Mouse (Mus musculus) liver, embryonic 12.5 days (tissue): Measurements from ENCODE around the gene B4gat1. TPM values are rescaled to one million over a fixed set of nuclear protein-coding genes. Genes with fewer than 3 reads are reported as not detected.

ENCODE experiments used
- ATAC-seq: fragments of 200-750 bp; cut with Nextera tagmentation; 2 replicates; pipeline ENCODE4 v1.8.0; 2017; ENCODE audit warnings: moderate number of reproducible peaks, mild to moderate bottlenecking, moderate library complexity
- H3K27ac ChIP-seq: fragments of 300-500 bp; sonication (generic); 2 replicates; pipeline ENCODE4 v1.5.1; 2016; ENCODE audit warnings: mild to moderate bottlenecking
- H3K27me3 ChIP-seq: fragments of 300-500 bp; sonication (generic); replicated peaks from 2 replicates; pipeline ENCODE4 v1.6.1; 2016; ENCODE audit warnings: mild to moderate bottlenecking, moderate library complexity
- H3K36me3 ChIP-seq: fragments of 300-500 bp; sonication (generic); 2 replicates; pipeline ENCODE4 v1.6.1; 2016; ENCODE audit warnings: mild to moderate bottlenecking, moderate library complexity
- H3K4me1 ChIP-seq: fragments of 300-500 bp; sonication (generic); 2 replicates; pipeline ENCODE4 v1.6.1; 2016
- H3K4me2 ChIP-seq: fragments of 300-500 bp; sonication (generic); 2 replicates; pipeline ENCODE4 v1.6.1; 2016; ENCODE audit warnings: mild to moderate bottlenecking, moderate library complexity
- H3K4me3 ChIP-seq: fragments of 300-500 bp; sonication (generic); 2 replicates; pipeline ENCODE4 v1.5.1; 2016; ENCODE audit warnings: mild to moderate bottlenecking, moderate library complexity
- H3K9ac ChIP-seq: fragments of 300-500 bp; sonication (generic); 2 replicates; pipeline ENCODE4 v1.6.1; 2016; ENCODE audit warnings: mild to moderate bottlenecking, moderate library complexity
- H3K9me3 ChIP-seq: fragments of 300-500 bp; sonication (generic); replicated peaks from 2 replicates; pipeline ENCODE4 v1.6.1; 2016; ENCODE audit warnings: mild to moderate bottlenecking, moderate library complexity
- WGBS: fragments of 180-500 bp; shearing (Covaris S2); methylation state at CpG from one replicate; pipeline ENCODE4 v1.1.7; 2016; ENCODE audit not compliant: insufficient replicate concordance; 5-methylcytosine and 5-hydroxymethylcytosine counted together
- polyA plus RNA-seq: library from polyadenylated mRNA; unstranded; fragments of >200 nt; fragmentation: Nextera tagmentation; extraction: Ambion mirVana; gene quantifications from 2 replicates; pipeline ENCODE4 v1.2.1, GENCODE M21; 2016

B4gat1 gene
- polyA plus RNA-seq, 1 experiment from 2014 or later = 13.2 TPM

DNA sequence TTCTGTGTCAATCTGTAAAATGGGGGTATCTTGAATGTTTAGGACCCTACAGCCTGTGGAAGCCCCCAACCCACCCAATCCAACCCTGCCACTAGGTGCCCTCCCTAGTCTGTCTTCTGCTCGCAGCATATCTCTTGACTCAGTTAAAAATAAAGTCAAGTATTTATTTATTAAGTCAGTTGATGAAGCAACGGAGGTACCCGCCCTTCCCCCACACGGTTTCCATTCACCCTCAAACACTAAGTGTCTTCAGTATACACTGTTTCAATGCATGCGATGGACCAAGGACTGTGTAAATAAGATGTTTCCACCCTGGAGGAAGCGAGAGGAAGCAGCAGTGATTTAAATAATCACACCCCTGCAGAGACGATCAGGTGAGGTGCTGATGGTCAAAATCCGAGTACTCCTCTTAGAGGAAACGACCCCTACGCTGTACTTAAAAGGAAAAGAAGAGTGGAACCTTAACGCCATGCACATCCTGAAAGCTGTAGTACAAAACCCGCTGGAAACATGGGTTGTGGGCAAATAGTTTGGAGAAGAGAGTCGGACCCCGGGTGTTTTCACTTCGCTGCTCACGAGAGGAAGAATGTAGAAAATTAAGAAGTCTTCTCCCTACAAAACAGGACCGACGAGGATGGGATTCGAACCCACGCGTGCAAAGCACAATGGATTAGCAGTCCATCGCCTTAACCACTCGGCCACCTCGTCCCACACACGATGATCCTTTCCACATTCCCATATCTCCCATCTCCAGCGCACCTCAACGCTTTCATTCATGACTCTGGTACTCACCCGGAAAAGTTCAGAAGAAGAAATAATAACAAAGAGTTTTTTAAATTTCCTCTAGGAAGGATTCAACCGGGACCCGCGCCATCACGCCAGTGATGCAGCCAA lies 701 bp upstream of the B4gat1 start:
- 0 out of 2 replicates have a peak, but pooled peaks cover under 1% of the 10 kb centered on the region for H3K36me3 ChIP-seq
- peaks cover 14% of the 10 kb centered on the region for H3K27me3 ChIP-seq
- peaks cover 42% of the 10 kb centered on the region for H3K4me1 ChIP-seq
- peak overlapping the region; percentile 91 for H3K4me2 ChIP-seq
- peak overlapping the region; percentile 77 for H3K4me3 ChIP-seq
- no peak for ATAC-seq
- H3K9me3 ChIP-seq = no peaks in the 10 kb centered on the region
- H3K9ac ChIP-seq = peak overlapping the region; percentile 73
- 0 out of 2 replicates have a peak overlapping the region, but pooled peaks have one; percentile 59 for H3K27ac ChIP-seq
- WGBS = 5% methylated on average over 32 of the region's 32 CpGs

DNA sequence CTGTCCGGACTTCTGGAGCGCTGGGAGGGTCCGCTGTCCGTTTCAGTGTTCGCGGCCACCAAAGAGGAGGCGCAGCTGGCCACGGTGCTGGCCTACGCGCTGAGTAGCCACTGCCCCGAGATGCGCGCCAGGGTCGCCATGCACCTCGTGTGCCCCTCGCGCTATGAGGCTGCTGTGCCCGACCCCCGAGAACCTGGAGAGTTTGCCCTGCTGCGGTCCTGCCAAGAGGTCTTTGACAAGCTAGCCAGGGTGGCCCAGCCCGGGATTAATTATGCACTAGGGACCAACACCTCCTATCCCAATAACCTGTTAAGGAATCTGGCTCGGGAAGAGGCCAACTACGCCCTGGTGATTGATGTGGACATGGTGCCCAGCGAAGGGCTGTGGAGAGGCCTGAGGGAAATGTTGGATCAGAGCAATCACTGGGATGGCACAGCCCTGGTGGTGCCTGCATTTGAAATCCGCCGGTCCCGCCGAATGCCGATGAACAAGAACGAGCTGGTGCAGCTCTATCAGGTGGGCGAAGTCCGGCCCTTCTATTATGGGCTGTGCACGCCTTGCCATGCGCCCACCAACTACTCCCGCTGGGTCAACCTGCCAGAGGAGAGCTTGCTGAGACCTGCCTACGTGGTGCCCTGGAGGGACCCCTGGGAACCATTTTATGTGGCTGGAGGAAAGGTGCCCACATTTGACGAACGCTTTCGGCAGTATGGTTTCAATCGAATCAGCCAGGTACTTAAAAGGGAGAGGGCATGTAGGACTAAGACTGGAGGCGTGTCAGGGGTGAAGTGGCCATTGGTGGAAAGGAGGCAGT lies 882 bp downstream of the B4gat1 start:
- Histone ChIP-seq H3K9ac (peak overlapping the region; percentile 73), H3K4me3 (peak overlapping the region; percentile 77), H3K4me2 (peak overlapping the region; percentile 91), H3K27ac (peak overlapping the region; percentile 59; the same call in 1 of the 2 replicates), H3K36me3 (peaks cover 12% of the 10 kb centered on the region; the same call in 1 of the 2 replicates), H3K27me3 (peaks cover 14% of the 10 kb centered on the region), H3K9me3 (no peaks in the 10 kb centered on the region), H3K4me1 (peaks cover 42% of the 10 kb centered on the region)
- no peak for ATAC-seq
- 22% methylated on average over 41 of the region's 41 CpGs for WGBS

DNA sequence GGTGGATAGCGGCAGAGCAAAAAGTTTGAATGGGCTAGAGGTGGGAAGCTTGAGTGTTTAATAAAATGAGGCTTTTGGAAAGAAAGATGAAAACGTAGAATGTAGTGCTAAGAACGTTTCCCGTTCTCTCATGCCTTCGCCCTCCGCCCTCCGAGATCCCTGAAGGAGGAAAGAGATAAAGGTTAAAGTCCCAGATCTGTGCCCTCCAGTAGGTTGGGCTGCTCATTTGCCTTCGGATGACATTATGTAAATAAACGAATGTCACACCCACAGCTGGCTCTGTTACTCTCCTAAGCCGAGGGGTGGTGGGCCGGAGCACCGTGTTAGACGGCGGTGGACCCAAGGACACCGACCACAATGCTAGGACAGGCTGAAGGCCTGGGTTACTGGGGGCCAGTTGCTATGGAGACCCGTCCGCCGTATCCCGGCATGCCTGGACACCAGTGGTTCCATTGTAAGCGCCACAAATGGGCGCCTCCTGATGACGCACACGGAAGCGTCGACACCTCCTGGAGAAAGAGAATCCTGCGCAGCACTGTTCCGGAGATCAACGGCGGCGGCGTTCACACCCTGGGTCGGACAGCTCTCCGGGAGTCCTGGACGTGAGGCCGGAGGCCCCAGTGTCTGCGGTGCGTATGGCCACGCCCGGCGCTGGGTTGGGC lies 2.4 kb downstream of the B4gat1 start, which contains the start of gene Brms1:
Gene Brms1 (plus strand): TSS at position 493 of the 662 bp plus-strand sequence.
- peaks cover 42% of the 10 kb centered on the region for H3K4me1 ChIP-seq

DNA sequence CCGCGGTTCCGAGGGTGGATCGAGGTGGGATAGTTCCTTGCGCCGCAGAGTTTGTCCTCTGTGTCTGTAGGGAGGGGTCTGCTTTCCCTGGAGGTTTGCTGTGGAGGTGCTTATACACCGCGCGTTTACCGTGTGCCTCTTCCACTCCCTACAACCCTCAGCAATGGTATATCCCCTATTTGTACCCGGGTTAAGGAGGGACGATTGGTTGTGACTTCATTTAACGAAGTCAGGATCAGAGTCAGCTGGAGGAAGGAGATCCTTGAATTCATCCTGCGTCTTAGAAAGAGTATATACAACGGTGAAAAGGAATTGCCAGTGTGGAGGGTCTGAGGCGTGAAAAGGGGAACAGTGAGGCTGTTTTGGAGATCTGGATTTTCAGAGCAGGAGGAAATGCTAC lies 3.0 kb downstream of the B4gat1 start:
- Histone ChIP-seq H3K4me3 (peak overlapping the region; percentile 77), H3K9me3 (no peaks in the 10 kb centered on the region), H3K27me3 (peaks cover 11% of the 10 kb centered on the region), H3K4me2 (peak overlapping the region; percentile 91), H3K27ac (peak overlapping the region; percentile 89), H3K4me1 (peaks cover 42% of the 10 kb centered on the region), H3K9ac (peak overlapping the region; percentile 79), H3K36me3 (peaks cover 24% of the 10 kb centered on the region)
- ATAC-seq = no peak; the same call in 1 of the 2 replicates
- WGBS = under 1% methylated on average over 16 of the region's 16 CpGs

More for the DNA sequence above, 2.4 kb downstream of the B4gat1 start, which contains the start of gene Brms1:
- peak; percentile 82 for ATAC-seq
- H3K27ac ChIP-seq = peak within 1 kb of the TSS; percentile 89
- WGBS = 2% methylated on average over 40 of the region's 40 CpGs
- no peaks in the 10 kb centered on the region for H3K9me3 ChIP-seq
- H3K4me3 ChIP-seq = peak within 1 kb of the TSS; percentile 77
- H3K36me3 ChIP-seq = peaks cover 18% of the 10 kb centered on the region
- peaks cover 11% of the 10 kb centered on the region for H3K27me3 ChIP-seq
- H3K9ac ChIP-seq = peak within 1 kb of the TSS; percentile 79
- peak within 1 kb of the TSS; percentile 91 for H3K4me2 ChIP-seq

DNA sequence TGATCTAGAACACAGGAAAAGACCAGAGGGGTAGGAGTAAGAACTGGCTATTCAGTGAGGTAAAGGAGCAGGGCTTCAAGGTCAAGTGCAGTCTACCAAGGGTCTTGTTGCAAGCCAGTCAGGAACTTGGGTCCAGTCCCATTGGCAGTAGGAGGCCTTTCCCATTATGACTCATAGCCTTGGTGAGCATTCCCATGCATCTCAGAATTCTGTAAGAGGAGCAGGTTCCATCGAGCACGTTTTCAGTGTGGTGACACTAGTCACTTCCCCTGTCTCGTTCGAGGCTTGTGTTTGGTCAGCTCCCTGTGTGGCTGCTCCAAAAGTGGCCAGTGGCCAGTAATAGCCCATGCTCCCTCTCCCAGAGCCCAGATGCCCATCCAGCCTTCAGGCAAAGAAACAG lies 6.9 kb downstream of the B4gat1 start:
- Histone ChIP-seq H3K27me3 (peaks cover 7% of the 10 kb centered on the region), H3K36me3 (peaks cover 57% of the 10 kb centered on the region), H3K9ac (no peak overlapping the region), H3K4me2 (no peak overlapping the region), H3K4me3 (no peak overlapping the region), H3K4me1 (peaks cover 26% of the 10 kb centered on the region), H3K9me3 (no peaks in the 10 kb centered on the region), H3K27ac (no peak overlapping the region)
- 71% methylated on average over 4 of the region's 4 CpGs for WGBS
- ATAC-seq = no peak

DNA sequence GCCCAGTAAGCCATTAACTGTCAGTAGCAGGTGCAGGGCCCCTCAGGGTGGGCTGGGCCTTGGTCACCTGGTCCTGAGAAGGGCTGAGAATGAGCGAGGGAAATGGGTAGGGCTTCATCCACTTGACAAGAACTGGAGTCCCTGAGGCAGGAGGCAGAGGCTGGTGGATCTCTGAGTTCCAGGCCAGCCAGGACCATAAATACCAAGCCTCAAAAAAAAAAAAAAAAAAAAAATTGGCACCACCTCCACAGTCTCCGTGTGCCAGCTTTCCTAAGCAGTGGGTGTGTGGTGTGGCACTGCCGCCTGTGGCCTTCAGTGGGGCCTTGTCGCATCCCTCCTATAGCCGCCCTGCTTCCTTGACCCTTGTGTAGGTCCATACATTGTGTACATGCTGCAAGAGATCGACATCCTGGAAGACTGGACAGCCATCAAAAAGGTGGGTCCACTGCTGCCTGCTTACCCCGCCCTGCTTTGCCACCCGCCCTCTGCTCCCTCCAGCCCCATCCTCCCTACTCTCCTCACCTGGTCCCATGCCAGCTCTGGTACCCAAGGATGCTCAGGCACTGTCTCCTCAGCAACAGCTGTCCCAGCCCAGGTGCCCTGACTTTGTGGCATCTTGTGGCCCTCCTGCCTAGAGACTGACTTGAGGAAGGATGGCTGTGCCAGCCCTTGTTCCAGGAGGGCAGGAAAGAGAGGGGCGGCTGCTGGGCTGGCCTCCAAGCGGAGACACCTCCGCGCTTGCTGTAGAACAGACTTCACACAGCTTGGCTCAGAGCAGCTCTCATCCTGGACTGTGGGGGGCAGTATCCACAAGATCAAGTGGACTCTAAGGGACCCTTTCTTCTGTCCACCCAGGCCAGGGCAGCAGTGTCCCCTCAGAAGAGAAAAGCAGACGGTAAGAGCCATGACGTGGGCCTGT lies 9.8 kb downstream of the B4gat1 start:
- Histone ChIP-seq H3K36me3 (peaks cover 52% of the 10 kb centered on the region), H3K4me3 (no peak overlapping the region), H3K9ac (no peak overlapping the region), H3K27me3 (peaks cover 36% of the 10 kb centered on the region), H3K4me1 (peaks cover 19% of the 10 kb centered on the region), H3K9me3 (no peaks in the 10 kb centered on the region), H3K27ac (no peak overlapping the region), H3K4me2 (no peak overlapping the region)
- WGBS = 80% methylated on average over 14 of the region's 14 CpGs
- no peak for ATAC-seq

DNA sequence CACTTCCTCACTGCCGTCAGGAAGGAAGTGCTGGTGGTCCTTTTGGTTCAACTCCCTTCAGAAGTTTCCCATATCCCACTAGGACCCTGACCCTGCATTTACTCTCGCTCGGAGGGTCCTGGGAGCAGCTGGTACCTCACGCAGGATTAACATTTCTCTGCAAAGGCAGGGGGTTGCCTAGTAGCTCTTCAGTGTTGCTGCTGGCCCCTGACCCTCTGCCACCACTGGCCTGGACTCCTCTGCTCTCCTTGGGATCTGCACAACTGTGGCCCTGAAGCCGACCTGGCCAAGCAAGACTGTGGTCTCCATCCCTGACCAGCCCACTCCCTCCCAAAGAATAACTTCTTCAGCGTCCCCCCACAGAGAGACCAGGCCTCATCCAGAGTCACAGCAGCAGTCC lies 10.7 kb downstream of the B4gat1 start:
- H3K4me3 ChIP-seq = no peak overlapping the region
- no peak for ATAC-seq
- H3K4me2 ChIP-seq = no peak overlapping the region
- peaks cover 19% of the 10 kb centered on the region for H3K4me1 ChIP-seq
- no peaks in the 10 kb centered on the region for H3K9me3 ChIP-seq
- H3K27ac ChIP-seq = no peak overlapping the region
- WGBS = 76% methylated on average over 6 of the region's 6 CpGs
- H3K27me3 ChIP-seq = peaks cover 40% of the 10 kb centered on the region
- H3K9ac ChIP-seq = no peak overlapping the region
- peaks cover 45% of the 10 kb centered on the region for H3K36me3 ChIP-seq

DNA sequence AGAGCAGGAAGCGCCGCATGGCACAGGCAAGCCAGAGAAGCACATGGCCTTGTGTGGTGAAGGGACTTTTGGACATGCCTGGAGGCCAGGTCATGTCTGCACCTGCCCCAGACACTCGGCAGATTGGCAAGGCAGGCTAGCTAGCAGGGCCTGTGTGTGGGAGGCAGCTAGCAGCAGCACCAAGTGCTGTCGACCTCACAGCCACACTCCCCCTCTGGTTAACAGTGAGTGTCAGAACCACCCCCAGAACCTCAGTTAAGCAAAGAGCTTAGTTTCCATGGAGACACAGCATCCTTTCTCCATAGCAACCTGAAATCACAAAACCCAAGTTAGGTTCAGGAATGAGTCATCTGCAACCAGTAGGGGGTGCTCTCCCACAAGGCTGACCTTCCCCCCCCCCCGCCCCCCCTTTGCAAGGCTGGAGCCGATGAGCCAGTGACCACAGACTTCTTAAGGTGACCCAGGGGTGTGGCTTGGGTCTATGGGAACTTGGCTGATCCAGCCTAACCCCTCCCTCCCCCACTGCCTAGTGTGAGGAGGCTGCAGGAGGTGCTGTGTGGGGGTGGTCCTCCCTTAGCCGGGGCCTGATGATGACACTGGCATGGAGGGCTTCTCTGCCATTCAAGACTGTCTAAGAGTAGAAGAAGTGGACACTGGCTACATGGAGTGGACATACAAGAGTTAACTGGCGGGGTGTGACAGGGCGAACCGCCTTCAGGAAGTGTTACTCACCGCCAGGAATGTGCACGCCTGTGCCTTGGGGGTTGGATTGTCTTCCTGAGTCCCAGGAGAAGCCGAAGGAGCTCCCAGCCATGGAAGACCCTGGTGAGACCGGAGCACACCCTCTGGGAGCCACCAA lies 11.7 kb downstream of the B4gat1 start, which contains the start of gene Rin1:
Gene Rin1 (plus strand): TSS at position 435 of the 859 bp plus-strand sequence.
- H3K4me2 ChIP-seq = peak within 1 kb of the TSS; percentile 40
- H3K27me3 ChIP-seq = peaks cover 48% of the 10 kb centered on the region
- no peaks in the 10 kb centered on the region for H3K9me3 ChIP-seq
- H3K27ac ChIP-seq = no peak within 1 kb of the TSS
- peak within 1 kb of the TSS; percentile 12; the same call in 1 of the 2 replicates for H3K4me3 ChIP-seq
- ATAC-seq = no peak
- H3K4me1 ChIP-seq = peaks cover 19% of the 10 kb centered on the region
- WGBS = 27% methylated on average over 14 of the region's 14 CpGs
- no peak within 1 kb of the TSS for H3K9ac ChIP-seq
- H3K36me3 ChIP-seq = peaks cover 45% of the 10 kb centered on the region

DNA sequence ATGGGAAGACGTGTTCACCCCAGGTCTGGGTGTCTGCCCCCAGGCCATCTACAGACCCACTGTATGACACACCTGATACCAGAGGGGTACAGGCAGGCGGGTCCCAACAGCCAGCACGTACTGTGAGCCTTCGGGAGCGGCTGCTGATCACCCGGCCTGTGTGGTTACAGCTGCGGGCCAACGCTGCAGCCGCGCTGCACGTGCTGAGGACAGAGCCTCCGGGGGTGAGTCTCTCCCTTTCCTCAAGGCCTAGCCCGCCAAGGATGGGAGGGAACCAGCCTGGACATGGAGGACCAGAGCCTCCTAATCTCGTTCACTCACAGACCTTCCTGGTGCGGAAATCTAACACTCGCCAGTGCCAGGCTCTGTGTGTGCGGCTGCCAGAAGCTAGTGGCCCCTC lies 12.4 kb downstream of the B4gat1 start:
- H3K27me3 ChIP-seq = peaks cover 56% of the 10 kb centered on the region
- no peaks in the 10 kb centered on the region for H3K9me3 ChIP-seq
- ATAC-seq = 0 out of 2 replicates have a peak, but pooled peaks have one; percentile 10
- H3K4me2 ChIP-seq = peak overlapping the region; percentile 40
- no peak overlapping the region for H3K27ac ChIP-seq
- peaks cover 19% of the 10 kb centered on the region for H3K4me1 ChIP-seq
- H3K9ac ChIP-seq = no peak overlapping the region
- H3K4me3 ChIP-seq = peak overlapping the region; percentile 12; the same call in 1 of the 2 replicates
- H3K36me3 ChIP-seq = peaks cover 38% of the 10 kb centered on the region
- 14% methylated on average over 17 of the region's 17 CpGs for WGBS

DNA sequence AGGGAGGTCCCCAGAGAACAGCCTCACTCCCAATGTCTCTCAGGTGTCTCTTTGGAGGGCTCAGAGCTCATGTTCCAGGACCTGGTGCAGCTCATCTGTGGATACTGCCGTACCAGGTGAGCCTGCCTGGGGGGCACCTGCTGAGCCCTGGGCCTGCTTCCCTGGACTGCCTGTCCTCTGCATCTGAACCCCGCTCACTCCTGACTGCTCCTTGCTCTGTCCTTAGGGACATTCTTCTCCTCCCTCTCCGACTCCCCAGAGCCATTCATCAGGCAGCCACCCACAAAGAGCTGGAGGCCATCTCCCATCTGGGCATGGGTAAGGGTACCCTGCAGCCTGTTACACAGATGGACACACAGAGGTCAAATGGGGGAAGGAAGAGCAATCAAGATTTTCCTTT lies 12.9 kb downstream of the B4gat1 start:
- no peak for ATAC-seq
- no peaks in the 10 kb centered on the region for H3K9me3 ChIP-seq
- no peak overlapping the region for H3K9ac ChIP-seq
- peaks cover 33% of the 10 kb centered on the region for H3K36me3 ChIP-seq
- H3K4me3 ChIP-seq = no peak overlapping the region
- H3K4me1 ChIP-seq = peaks cover 22% of the 10 kb centered on the region
- H3K27ac ChIP-seq = no peak overlapping the region
- 57% methylated on average over 3 of the region's 3 CpGs for WGBS
- H3K27me3 ChIP-seq = peaks cover 56% of the 10 kb centered on the region
- 0 out of 2 replicates have a peak overlapping the region, but pooled peaks have one; percentile 40 for H3K4me2 ChIP-seq
